Mouse (Mus musculus) right cerebral cortex, postnatal 14 days (tissue): ENCODE results near the gene Tmem106b.

ENCODE experiments used
- DNase-seq: peaks from one replicate; pipeline ENCODE4 v3.0.0; 2022

The Tmem106b gene

DNA sequence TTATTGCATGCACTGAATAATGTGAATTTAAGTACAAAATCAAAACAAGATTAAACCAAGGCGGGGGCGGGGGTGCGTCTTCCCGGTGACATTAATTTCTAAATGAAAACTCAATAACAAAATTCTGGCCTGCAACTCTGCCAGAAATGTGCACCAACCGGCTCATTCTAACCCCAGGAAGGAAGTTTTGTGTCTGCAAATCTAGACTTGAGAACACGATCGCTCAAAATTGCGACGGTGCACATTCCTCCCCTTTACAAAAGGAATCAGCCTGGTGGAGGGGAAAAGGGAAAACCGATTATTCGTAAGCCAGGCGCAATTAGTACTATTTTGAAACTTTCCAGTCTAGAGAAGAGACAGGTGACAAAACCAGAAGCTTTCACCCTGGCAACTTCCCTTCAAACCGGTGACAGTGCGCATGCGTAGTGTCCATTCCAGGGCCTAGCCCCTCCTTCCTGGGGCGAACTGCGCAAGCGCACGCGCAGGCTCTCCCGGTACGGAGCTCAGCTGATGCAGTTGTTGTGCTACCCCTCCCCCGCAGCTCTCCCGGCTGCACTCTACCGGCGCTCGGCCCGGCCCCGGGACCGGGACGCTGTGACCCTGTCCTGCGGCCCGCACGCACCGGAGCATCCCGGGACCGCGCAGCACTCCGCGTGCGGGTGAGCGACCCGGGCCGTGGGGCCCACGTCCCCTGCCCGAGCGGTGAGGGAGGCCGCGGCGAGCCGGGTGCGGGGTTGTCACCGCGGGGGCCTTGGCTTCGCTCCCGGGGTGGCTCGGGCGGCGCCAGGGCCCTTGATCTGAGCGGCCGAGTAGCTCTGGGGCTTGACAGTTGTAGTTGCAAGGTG is at the start of gene Tmem106b:
TSS of gene Tmem106b (plus strand) at position 458 of the 845 bp plus-strand sequence.
- peak; percentile 98 for DNase-seq

GRCm38 (mm10) chr6:13021245-13022100 is 48.1 kb upstream of the Tmem106b start:
- no peak for DNase-seq

- no peak for DNase-seq
Observed at GRCm38 (mm10) chr6:13030558-13030957, 39.0 kb upstream of the Tmem106b start.

GRCm38 (mm10) chr6:13030961-13031360 is 38.6 kb upstream of the Tmem106b start:
- no peak for DNase-seq

DNA sequence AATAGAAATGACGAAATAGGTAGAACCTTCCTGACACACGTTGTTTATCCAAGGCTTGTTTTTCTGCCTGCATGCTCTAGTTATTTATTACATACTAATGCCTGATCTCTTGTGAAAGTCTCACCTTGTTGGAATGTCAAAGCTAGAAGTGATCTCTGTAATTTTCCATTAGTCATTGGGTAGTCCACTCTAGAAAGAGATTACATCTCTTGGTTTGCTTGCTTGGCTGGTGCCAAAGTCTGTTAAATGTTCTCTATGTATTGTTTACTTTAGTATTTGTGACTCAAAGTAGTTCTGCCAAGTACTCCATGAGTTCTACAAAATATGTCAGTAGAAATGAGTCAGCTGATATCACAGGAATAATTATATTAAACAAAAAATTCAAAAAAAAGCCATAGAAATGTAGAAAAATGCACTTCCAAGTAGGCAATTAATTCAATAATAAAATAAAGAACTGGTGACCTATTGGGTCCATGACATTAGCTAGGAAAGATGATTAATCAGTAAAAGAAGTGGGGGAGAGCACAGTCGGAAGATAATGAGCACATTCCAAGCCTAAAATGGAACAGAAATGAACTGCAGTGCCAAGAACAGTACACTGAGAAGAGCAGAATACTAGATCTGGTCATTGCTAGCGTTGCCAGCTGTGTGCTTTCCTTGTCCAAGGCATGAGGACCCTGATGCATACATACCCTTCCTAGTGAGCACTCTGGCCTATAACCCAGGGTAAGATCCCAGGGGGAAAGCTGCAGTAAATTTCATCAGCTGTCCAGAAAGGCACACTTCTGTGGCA is 17.0 kb upstream of the Tmem106b start:
- DNase-seq, result no peak

DNA sequence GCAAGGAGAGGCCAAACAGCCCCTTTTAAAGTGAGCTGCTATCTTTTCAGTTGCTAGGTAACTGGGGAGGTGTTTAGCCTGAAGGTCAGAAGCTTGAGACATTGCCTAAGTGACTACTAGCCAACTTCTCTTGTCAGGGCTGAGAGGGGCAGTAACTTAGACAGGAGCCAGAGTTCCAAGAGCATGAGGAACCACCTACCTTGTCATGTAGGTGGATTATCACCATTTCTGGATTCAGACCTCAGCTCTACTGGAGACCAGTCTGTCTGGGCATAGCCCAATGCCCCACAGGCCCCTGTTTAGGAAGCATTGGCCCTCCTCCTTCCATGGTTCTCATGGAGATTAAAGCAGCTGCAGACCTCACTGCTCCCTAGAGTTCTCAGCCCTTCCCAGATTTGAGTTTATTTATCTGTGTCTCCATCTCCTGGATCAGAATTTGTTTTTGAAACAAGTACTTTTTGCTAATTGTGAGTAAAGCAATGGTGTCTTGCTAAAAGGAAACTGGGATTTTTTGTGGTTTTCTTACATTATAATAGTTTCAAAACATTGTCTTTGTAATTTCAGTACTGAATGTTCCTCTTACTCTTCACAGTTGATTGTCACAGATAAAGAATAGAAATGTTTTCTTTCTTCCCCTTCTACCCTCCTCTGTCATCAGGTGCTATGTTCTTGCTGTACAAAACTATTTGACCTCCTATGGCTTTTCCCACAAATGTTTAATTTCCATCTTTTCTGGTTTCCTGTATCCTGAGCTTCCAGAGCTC is 8.1 kb upstream of the Tmem106b start:
- no peak for DNase-seq

DNA sequence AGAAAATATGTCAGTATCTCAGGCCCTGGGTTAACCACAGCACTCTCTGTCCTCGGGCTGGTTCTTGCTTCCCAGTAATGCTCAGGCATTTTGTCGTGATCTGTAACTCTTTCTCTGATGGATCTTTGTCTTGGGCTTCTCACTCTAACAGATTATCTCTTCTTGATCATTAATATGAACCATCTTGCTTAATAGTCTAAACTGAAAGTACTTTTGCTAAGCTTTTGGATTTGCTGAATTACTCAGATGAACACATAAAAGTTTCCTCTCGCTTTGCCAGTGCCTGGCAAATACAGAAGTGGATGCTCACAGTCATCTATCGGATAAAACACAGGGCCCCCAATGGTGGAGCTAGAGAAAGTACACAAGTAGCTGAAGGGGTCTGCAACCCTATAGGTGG is 7.5 kb upstream of the Tmem106b start:
- no peak for DNase-seq

GRCm38 (mm10) chr6:13062691-13063255 is 6.8 kb upstream of the Tmem106b start:
- no peak for DNase-seq

GRCm38 (mm10) chr6:13070147-13070425 is 527 bp downstream of the Tmem106b start:
- no peak for DNase-seq

DNA sequence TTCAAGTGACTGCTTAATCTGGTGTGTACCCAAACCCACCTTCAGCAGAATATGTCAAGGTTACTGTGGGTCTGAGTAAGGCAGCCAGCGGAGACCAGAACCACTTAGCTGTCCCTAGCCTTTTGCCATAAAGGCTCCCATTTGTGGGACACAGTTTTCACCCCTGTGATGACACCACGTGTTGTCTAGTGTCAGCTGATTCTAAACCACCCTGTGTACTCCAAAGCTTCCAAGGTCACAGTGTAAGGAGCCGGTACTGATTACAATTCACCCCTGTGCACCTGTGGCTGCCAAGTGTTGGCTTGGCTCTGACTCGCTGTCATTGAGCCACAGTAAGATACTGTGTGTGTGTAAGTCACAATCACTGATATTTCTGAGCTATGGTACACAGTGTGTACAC is 926 bp downstream of the Tmem106b start:
- DNase-seq, result no peak

DNA sequence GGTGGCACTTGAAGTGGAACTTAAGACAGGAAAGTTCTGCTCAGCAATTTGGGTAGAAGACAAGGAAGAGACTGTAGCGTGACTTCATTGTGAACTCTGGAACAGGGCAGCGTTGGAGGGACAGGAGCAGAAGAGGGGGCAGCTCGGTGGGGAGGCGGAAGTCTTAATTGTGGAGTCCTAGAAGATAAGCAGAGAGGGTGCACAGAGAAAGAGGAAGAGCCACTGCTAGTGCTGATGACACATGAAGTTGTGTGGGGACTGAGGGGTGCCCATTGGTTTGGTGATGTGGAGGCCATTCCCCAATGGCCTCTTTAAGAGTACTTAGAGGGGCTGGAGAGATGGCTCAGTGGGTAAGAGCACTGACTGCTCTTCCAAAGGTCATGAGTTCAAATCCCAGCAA is 3.5 kb downstream of the Tmem106b start:
- no peak for DNase-seq

DNA sequence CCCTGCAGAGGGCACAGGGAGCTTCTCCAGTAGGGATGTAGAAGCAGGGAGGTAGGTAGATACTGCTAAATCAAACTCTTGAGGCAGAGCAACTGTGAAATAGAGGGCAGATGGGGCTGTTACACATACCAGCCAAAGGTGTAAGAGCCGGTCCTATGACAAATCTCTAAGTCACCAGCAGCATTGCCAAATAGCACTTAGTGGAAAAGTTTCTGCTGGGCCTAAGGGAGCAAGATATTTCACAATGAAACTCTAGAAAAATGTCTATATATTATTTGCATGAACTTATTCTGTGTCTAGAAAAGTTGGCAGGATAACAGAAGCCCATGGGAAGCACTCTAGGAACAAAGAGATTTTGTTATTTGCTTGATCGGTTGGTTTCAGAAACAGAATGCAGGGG is 4.3 kb downstream of the Tmem106b start:
- DNase-seq, result no peak

DNA sequence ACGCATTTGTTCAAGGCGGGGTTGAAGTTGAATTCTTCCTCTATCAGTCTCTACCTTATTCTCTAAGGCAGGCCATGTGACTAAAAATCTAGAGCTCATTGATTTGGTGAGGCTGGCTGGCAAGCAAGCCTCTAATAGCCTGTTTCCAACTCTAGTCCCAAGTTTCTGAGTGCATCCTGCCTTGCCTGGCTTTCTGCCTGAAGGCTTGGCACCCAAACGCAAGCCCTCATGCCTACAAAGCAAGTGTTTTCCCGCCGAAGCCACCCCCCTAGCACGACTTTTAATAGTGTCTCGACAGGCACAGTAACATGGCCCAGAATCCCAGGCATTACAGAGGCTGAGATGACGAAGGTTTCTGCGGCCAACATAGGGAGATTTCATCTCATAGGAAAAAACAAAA is 13.3 kb downstream of the Tmem106b start:
- DNase-seq, result peak; percentile 24

GRCm38 (mm10) chr6:13096656-13097435 is 27.3 kb downstream of the Tmem106b start:
- DNase-seq, result no peak

DNA sequence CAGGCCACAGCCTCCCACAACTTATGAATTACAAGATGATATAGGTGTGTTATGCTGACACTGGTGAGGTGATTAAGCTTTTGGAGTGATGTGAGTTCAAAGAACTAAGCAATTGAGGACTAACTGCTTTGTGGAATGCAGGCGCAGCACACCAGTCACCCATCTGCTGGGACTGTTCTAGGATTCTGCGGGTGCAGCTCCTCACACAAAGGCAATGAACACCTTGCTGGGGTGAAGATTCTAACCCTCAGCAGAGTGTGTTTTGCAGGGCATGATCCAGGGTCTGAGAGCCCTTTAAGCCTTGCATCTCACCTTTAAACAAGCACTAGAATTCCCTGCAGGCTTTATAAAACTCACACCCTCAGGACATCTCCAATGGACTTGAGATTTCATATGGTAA is 30.6 kb downstream of the Tmem106b start:
- DNase-seq, result no peak

- no peak for DNase-seq
Observed at GRCm38 (mm10) chr6:13108662-13109061, 39.1 kb downstream of the Tmem106b start.

DNA sequence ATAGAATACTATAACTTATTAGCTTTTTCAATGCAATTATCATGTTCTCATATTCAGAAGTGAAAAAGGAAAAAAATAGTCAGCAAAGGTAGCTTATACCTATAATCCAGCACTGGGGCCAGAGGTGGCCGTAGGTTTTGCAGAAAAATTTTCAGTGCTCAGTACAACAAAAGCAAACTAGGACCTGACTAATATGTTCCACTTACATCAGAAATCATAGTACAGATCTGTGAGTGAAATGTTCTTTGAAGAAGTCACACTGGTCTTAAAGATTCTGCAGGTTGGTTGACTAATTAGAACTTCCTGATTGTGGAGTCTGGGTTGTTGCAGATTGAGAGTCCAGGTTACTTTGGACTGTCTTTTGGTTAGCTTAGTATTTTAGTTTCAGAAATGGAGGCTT is 67.7 kb downstream of the Tmem106b start:
- no peak for DNase-seq
